Mouse (Mus musculus) activated CD4-positive, CD25-positive, alpha-beta regulatory T cell, adult 4 months (primary cell): ENCODE measurements around the gene Kif13a. TPM values are rescaled to one million over a fixed set of nuclear protein-coding genes. Genes with fewer than 3 reads are reported as not detected.
A peak's percentile ranks its signal among the peaks of the same experiment; 100 is the strongest.

Experiments
- ATAC-seq: one replicate; pipeline ENCODE4 v1.8.0; 2017
- polyA plus RNA-seq, 2 experiments: library from polyadenylated mRNA; unstranded; fragments of 100-300 nt; shearing (Covaris generic); gene quantifications; one replicate each; pipeline ENCODE4 v1.2.1; 2017

Kif13a gene
- polyA plus RNA-seq, 2 experiments from 2014 or later: 3.5 to 5.7 TPM

- peak; percentile 10 for ATAC-seq
These were observed 204.4 kb downstream of the Kif13a start for GRCm38 (mm10) chr13:46725227-46725626.

GRCm38 (mm10) chr13:46724371-46724770 lies 205.3 kb downstream of the Kif13a start:
- no peak for ATAC-seq

GRCm38 (mm10) chr13:46721009-46721408 lies 208.7 kb downstream of the Kif13a start:
- peak; percentile 31 for ATAC-seq

GRCm38 (mm10) chr13:46718893-46719400 lies 210.7 kb downstream of the Kif13a start:
- ATAC-seq: peak; percentile 47

- ATAC-seq: no peak
These were observed 213.6 kb downstream of the Kif13a start for GRCm38 (mm10) chr13:46715976-46716639.

- ATAC-seq: peak; percentile 78
These were observed 216.2 kb downstream of the Kif13a start for GRCm38 (mm10) chr13:46713486-46713885.

GRCm38 (mm10) chr13:46703138-46703537 lies 226.5 kb downstream of the Kif13a start:
- ATAC-seq: peak; percentile 46

- ATAC-seq: no peak
These were observed 228.2 kb downstream of the Kif13a start for GRCm38 (mm10) chr13:46701486-46701885.

GRCm38 (mm10) chr13:46699372-46699771 lies 230.3 kb downstream of the Kif13a start:
- ATAC-seq: no peak

Other genes with a start within 250 kb of the Kif13a start
- gene Nup153, start 201.9 kb downstream of the Kif13a start, polyA plus RNA-seq: 10 to 100 TPM; 49.3 to 55.8 TPM
- under 1 TPM in 1 of 2 experiments, not detected in 1; 0.20 TPM for gene Nhlrc1, start 85.0 kb upstream of the Kif13a start, polyA plus RNA-seq
- 10 to 100 TPM; 15.3 to 17.0 TPM for gene Kdm1b, start 113.6 kb upstream of the Kif13a start, polyA plus RNA-seq
- 1 to 10 TPM; 5.4 TPM for gene Tpmt, start 114.9 kb upstream of the Kif13a start, polyA plus RNA-seq
- 100 to 1,000 TPM; 155 to 174 TPM for gene Dek, start 176.3 kb upstream of the Kif13a start, polyA plus RNA-seq
- gene Rnf144b, start 192.8 kb upstream of the Kif13a start, polyA plus RNA-seq: under 1 TPM in 1 of 2 experiments, not detected in 1; 0.07 TPM